Mouse (Mus musculus) heart, postnatal 4 days (tissue): ENCODE results near the gene Sun2. TPM values are rescaled to one million over a fixed set of nuclear protein-coding genes. Genes with fewer than 3 reads are reported as not detected.

Source experiments
- DNase-seq: peaks from one replicate; pipeline ENCODE4 v3.0.0; 2021
- total RNA-seq, 2 experiments: library from RNA; stranded (reverse); gene quantifications; 2 replicates each; pipeline ENCODE4 v1.2.3; 2021

Gene Sun2
- total RNA-seq, 2 experiments from 2014 or later = 54.7 to 62.3 TPM

DNA sequence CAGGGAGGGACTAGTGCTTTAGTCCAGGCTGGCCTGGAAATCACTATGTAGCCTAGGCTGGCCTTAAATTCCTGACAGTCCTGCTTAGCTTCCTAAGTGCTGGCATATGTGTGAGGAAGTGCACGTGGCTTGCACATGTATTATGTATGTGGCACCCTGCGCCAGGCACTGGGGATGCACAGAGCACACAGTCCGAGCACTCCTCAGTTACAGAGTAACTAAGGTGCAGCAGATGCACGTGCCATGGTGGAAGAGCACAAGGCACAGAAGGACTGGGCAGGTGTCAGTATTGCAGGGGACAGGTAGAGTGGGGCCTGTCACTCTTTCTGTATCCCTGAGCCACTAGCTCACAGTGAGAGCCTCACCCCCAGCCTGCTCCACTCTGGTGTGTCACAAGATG, 12.8 kb upstream of the Sun2 start:
- no peak for DNase-seq

DNA sequence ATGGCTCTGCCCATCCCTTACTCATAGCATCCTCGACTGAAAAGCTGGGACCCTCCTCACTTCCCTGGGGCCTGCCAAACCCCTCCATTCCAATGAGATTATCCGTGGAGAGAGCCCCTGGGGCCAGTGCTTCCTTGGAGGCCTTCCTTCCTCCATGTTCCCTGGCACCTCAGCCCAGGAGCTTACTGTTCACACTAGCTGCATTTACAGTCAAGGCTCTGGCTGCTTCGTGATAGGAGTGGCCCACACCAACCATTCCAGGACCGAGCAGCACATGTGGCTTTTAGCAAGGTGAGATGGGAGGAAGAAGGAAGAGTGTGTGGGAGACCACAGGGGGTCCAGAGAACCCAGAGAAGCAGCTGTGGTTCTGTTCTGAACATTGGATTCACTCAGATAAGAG, 11.5 kb upstream of the Sun2 start:
- DNase-seq = no peak

DNA sequence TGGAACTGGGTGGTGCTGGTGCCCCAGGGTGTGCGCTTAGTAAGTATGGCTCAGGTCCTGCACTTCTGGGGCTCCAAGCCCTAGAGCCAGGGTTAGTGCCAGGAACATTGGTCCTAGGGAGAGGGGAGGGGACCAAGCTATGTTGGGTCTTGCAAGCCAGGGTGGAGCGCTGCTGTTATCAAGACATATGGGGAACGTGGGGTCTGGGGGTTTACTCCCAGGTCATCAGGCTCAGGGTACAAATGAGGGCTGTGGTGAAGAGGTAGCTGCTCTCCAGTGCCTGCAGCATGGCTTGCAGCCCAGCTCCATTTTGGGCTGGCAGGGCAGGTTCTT, 11.1 kb upstream of the Sun2 start:
- DNase-seq = no peak

DNA sequence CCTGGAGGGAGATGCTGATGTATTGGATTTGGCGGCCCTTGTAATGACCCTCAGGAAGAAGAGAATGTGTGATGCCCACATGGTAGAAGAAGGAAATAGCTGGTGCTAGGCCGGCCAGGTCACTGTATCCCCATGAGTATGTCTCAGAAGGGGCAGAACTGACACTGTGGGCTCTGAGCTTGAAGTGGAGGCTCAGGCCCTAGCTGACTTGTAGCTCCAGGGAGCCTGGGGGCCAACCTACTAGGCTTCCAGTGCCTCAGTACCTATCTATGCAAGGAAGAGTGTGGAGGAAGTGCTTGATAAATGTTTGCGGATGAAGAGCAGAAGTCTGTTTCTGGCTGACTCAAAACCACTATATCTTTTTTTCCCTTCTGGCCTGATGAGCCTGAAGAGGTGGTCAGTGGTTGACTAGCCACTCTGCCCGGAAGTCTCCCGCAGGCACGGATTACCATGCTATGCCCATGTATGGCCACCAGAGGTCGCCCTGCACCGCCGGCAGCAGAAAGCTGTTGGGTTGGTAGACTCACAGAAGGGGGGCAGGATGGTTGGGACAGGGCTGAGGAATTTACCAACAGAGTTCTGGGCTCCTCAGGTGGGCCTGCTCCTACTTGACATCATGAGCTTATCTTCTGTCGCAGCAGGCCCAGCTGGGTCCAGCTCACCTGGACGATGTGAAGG, 10.5 kb upstream of the Sun2 start:
- peak; percentile 89 for DNase-seq

DNA sequence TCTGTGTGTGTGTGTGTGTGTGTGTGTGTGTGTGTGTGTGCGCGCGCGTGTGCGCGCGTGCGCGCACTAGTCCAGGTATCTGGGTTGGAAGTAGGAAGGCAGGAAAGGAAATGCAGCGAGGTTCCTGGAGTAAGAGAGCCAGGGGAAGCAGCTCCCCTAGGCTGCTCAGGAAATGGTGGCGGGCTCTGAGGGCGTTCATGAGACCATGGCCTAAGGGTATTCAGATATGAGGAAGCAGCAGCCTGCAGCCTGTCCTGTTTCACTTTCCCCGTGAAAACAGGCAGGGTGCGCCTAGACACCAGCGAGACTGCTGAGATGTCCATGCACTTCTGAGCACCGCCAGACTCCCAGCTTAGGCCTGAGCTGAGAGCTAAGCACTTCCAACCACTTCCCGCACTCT, 9.4 kb upstream of the Sun2 start:
- no peak for DNase-seq

DNA sequence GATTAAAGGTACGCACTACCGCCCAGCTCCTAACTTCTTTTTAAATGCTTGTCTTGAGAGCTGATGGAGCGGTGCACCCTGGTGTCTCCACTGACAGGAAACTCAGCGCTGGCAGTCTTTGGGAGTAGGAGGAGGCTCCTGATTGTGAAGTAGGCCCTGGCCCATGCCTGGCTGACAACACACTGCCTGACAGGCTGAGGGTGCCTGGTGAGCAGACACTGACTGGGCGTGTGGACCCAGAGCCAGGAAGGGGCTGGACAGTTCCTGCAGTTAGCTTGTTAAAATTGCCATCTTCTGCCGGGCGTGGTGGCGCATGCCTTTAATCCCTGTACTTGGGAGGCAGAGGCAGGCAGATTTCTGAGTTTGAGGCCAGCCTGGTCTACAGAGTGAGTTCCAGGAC, 7.9 kb upstream of the Sun2 start:
- no peak for DNase-seq

DNA sequence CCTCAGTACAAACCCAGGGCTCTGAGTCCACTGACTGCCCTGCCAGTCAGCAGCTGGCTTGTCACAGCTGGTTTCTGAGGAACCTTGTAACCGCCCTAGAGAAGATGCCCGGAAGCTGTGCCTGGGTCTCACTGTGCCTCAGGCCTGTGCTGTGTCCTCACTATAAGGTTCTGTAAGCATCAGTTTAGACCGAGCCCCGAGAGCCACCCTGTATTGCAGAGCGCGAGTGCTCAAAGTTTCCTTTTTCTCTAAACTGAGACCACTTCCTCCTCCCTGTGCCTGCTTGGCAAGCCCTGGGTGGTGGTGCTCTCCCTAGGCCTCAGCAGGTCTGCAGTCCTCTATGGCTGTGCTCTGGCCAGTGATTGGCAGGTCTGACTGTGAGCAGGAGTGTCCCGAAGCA, 6.8 kb upstream of the Sun2 start:
- no peak for DNase-seq

DNA sequence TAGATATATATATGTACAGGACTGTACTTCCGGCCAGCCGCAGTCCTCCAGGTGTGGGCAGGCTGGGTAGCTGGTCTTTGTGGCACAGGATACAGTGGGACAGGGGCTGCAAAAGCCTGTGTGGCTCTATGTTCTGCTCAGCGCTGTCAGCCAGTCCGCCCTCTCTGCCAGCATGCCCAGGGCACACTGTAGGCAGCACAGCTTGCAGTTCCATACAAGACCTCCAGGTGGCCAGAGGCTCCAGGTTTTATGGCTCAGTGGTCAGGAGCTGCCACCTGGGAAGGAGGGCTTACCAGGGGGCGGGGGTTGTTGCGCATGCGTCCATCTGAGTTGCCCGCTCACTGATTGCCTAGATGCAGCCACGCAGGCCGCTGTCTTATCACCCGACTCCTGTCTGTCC, 5.7 kb upstream of the Sun2 start:
- peak; percentile 46 for DNase-seq

DNA sequence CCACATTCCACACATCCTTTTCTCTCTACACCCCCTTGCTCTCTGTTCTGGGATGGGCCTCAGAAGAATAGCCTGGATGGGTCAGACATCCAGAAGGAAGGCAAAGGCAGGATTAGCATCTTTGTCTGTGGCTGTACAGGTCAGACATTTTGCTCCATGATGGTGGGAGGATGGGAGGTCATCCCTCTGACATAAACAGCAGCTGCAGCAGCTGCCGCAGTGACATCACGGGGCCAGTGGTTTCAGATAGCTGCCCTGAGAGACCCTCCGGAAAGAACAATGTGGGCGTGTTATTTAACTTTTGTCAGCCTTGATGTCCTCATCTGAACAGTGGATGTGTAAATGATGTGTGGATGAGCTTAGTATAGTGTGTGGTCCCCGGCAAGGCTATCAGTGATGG, 3.5 kb upstream of the Sun2 start:
- no peak for DNase-seq

DNA sequence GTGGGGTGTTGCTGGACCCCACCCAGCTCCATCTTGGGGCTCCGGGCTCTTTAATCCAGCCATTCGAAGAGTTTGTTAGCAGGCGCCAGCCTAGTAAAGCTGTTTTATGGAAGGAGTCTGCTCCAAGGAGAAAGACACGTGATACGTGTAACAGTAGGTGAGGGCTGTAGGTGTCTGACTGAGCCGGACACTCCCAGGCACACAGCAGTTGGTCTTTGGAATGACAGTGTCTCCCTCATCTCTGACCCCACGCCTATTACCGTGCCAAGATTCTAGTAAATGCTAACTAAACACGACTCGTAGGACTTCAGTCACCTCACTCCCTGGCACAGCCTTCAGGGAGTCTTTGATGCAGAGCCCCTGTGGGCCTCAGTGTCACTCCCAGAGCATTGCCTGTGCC, 3.0 kb upstream of the Sun2 start:
- DNase-seq = no peak

DNA sequence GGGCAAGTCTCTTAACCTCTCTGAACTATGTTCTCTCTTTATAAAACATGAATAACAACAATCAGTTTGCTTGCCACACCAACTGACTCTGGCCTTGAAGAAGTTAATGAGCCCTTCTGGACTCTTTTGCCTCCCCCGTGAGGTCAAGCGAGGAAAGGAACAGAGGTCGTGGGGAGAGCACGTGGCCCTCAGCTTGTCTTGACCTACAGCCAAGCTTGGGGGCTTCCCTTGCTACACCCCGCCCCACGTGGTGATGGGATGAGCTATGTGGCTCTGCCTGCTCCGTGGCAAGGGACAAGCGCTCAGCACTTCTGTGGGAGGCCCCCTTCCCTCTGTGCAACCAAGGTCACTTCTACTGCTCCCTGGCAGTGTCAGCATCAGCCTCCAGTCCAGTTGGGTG, 2.4 kb upstream of the Sun2 start:
- no peak for DNase-seq

DNA sequence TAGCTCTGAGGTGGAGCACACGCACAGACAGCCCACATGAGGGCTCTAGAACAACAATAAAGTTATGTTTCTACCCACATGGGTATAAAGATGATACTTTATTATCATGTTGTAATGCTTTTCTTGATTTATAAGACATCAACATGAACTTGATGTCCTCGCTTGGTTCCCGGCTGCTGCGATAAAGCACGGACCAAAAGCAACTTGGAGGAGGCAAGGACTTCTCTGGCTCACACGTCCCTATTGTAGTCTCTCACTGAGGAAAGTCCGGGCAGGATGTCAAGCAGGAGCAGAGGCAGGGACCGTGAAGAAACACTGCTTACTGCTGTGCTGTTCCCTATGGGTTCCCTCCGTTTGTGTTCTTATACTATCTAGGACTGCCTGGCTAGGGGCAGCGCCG, 1.7 kb upstream of the Sun2 start:
- no peak for DNase-seq

DNA sequence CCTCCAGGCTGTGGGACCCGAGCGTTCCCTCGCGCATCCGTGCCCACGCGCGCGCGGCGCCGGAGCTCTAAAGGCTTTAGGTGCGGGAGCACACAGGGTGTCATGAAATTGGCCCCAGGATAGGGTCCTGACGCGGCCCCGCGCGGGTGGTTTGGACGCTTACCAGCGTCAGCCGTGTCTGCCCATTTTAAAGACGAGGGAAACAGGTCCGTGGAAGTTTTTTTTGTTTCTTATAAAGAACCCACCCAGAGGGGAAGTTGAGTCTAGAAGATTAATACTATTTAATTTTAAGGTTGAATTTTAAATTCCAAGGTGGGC, 329 bp upstream of the Sun2 start:
- DNase-seq = no peak

DNA sequence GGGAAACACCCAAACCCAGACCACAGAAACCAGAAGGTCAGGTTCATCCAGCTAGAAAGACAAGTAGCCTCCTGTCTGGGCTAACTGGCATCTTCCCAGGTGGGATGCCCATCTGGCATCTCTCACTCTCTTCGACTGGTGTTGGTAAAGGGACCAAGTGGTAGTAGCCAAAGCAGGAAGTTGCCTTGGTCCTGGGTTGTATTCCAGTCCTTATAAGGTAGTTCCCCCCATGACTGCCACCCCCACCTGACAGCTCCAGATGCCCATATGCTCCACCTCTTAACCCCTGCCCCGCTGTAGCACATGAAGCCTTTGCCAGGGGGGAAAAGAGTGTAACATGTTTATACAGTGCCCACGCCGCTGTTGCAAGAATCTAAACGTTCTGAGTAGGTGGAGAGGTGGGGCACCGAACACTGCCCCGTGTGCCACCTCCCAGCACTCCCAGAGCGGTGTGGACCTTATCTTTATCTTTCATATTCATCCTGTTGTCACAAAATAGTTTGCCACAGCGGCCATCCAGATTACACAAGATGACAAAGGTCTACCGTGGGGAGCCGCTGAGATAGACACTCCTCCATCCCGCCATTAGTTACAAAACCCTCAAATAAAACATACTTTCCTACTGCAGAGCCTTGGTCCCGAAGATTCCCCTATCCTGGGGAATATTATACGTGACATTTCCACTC, 1.0 kb downstream of the Sun2 start:
- DNase-seq = peak; percentile 43

DNA sequence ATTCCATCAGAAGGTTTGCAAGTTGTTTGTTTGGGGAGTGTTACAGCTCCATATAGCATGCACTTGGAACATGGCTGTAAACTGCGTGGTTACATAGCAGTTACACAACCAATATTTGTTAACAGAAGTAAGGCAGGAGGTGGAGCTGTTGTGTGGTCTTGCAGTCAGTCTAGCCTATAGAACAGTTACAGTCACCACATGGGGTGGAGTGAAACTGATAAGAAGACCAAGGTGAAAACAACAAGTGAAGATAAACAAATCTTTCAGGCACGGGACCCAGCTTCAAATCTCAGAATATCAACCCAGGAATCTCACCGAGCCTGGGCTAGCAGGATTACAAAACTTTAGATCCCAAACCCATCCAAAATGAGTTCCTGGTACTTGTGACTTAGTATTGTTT, 1.6 kb downstream of the Sun2 start:
- no peak for DNase-seq

DNA sequence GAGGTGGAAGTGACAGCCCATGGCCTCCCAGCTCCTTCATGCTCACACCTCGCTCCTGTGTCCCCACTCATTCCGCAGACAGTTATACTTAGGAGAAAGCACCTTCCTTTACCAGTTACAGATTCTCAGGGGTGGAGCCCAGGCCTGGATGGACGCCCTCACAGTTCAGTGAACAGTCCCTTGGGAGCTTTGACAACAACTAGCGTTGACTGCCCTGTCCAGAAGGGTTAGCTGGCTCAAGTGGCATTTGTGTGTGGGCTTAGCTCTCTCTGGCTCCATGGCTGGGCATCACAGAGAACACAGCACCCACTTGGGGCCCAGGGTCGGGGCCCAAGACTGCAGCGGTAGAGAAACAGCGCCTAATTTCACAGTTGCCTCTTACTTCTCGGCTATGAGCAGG, 8.0 kb downstream of the Sun2 start:
- DNase-seq = no peak

DNA sequence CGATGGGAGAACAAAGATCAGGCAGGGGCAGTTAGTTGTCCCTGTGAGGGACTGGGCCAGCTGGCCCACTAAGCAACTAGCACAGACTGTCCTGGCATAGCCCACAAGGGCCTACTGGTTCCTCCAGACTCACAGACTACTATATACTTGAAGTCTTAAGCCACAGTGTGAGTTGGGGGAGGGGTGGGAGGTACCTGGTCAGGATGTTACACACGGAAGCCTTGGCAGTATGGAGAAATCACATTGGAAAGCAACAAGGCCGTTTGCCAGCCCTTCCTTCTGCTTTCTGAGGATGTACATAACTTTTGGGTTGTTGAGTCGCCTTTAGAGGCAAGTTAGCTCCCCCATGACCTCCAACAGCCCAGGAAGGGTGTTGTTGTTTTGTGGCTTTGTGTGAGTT, 8.7 kb downstream of the Sun2 start:
- no peak for DNase-seq

DNA sequence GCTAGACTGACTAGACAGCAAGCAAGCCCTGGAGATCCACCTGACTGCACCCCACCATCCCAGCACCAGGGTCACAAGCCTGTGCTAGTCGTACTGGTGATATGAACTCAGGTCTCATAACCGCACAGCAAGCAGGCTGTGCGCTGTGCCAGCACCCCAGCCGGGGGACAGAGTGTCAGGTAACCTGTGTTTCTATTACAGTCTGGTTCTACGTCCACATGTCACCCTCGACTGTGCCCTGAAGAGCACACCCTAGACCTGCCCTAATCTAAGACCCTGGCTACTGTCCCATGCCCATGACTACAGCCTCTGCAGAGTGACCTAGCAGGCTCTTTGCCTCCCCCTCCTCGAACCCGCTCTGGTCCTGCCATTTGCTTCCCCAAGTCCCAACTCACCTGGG, 9.1 kb downstream of the Sun2 start:
- no peak for DNase-seq

DNA sequence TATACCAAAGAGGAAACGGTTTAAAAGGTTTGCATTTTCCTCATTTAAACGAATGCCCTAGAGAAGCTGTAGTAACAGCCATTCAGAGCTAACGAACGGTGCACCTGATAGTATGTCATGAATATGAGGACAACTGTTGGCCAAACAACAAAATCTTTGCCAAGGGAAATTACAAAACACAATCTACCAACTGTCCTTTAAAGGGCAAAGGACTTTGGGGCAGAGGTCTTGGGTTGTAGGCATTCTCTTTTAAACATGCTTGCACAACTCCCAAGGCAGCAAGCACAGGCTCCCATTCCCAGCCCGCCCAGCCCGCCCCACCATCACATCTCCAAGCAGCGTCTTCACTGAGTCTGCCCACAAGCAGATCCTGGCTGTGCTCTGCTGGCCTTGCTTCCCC, 10.8 kb downstream of the Sun2 start:
- DNase-seq = no peak

DNA sequence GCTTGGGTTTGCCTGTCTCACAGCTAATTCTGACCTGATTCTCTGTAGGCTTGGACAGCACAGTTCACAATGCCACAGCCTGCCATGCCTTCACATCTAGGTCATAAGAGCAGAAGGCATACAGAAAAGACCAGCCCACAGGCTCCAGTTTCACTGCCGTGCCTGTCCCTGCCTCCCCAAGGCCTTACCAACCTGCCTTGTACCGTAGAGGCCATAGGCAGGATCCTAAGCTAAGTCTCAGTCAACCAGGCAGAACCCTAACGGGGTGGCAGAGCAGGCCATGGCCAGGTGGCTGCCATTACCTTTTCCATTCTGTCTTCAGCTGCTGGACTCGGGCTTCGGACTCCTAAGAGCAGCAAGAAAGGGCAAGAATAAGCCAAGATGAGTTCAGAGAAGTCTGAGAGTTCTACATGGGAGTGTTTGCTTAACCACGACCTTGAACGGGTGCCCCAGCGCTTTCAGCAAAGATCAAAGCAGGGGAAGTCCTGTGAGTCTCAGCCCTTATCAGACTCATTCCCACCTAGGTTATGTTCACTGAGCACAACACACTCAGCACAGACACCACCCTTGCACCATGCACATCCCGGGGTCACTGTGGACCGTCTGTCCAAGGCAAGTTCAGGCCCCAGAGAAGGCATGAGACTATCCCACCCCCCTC, 13.5 kb downstream of the Sun2 start:
- DNase-seq = no peak

DNA sequence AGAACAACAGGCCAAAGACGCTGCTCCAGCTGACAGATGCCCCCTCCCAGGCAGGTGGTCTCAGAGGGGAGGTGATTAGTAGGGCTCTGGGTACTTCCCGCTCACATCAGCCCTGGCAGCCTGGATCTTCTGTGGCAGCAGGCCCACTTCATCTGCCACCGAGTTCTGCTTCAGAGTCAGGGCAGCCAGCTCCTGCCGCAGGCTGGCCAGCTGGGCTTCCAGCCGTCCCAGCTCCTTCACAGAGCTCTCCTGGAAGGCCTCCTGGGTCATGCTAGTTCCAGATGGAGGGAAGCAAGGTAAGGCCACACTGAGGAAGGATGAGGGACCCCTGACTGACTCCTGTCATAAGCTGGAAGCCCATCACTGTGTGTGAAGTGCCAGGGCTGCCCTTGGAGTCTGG, 14.0 kb downstream of the Sun2 start:
- no peak for DNase-seq

DNA sequence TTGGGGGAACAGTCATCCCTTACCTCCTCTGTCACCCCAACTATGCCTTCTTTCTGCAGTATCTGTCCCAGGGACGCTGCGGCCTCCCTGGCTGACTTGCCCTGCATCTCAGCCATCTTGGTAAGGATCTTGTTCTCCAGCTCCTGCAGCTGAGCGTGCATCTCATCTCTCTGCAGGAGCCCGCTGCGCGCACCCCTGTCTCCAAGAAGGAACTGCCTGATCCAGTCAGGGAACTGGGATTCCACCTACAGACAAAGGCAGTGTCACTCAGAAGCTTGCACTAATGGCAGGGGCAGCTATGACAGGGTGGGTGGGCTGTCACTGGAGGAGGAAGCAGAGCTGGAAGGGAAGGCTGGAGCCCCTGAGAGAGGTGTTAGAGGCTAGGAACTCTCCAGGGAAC, 14.5 kb downstream of the Sun2 start:
- DNase-seq = no peak

DNA sequence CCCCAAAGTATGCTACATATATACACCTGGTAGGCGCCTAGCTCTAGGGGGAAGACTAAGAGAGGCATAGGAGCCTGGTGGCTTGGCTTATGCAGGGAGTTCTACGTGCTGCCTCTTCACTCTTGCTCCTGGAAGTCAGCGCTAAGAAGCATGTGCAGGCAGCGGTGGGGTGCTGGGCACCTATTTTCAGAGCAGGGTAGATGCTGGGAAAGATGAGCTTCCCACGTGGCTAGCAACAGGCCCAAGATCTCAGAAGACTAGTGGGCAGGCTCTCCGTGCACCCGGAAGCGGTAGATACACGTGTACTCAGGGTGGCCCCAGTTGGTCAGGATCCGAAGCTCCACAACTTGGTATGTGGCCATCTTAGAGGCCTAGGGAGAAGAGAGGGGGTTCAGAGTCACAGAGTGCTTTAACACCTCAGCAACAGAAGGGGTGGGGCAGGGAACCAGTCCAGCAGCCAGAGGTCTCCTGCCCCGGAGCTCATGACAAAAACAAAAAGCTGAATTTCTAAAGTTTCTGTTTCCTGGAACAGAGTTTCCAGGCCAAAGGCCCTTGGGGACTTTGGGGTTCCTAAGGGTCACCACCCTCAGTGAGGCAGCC, 17.0 kb downstream of the Sun2 start:
- no peak for DNase-seq

DNA sequence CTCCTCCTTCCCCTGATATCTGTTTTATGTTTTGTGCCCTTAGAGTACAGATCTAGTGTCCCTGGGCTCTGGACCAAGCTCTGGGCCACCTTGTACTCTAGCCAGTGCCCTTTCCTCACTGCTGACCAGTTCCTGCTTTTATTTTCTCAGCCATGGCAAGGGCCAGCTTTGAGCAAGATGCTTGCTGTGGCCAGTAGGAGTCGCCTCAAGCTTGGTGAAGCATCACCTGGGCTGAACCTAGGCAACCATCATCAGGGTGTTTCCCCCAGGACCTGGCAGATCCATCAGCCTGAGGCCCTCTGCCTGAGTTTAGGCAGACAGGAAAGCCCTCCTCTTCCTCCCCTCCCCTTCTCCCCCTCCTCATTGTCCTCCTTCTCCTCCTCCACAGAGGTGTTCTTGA, 18.9 kb downstream of the Sun2 start:
- peak; percentile 62 for DNase-seq
